Mouse (Mus musculus) retina, embryonic 14.5 days (tissue): ENCODE data around the gene Etfbkmt.
"Not testable (repeated sequence)": the region's sequence is repeated elsewhere in the genome, so short reads cannot be mapped to it uniquely, and the experiment has no call there.

Source experiments
- DNase-seq: peaks from one replicate; pipeline ENCODE4 v3.0.0-alpha.2; 2015; ENCODE audit warnings: low spot score

Etfbkmt gene

DNA sequence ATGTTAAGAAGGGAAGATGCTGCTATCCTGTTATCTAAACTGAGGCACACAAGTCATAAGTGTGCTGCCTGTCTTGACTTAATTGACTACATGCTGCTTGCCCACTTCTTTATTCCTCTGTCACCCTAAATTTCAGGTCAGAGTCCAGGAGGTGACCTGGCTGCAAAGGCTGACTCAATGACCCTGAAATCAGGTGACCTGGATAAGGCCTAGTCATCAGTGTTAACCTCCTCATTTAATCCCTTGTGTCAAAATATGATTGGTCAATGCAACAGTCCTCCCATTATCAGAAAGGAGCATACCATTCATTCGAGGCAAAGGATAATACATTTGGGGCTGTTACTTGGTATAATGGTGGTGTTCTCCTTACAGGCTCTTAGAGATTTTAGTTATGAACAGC is at the start of gene Etfbkmt:
Etfbkmt (plus strand) TSS at position 379 of the 400 bp plus-strand sequence.
- no peak for DNase-seq

DNA sequence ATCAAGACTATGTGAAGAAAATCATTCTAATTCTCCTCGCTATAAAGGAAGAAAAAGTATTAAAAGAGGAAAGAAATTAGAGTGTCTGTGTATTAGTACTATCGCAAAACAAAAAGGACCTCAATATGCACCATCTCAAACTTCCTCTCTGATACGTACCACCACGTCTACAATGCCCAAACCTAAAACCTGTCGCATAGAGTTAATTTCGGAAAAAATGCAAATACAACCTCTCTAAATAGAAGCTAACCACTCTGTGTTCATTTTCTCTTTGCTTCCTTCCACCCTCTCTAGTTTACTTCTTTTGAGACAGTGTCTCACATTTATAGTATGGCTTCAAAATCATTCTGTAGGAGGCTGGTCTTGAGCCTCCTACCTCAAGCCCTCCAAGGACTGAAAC is 47.2 kb upstream of the Etfbkmt start:
- no peak for DNase-seq

DNA sequence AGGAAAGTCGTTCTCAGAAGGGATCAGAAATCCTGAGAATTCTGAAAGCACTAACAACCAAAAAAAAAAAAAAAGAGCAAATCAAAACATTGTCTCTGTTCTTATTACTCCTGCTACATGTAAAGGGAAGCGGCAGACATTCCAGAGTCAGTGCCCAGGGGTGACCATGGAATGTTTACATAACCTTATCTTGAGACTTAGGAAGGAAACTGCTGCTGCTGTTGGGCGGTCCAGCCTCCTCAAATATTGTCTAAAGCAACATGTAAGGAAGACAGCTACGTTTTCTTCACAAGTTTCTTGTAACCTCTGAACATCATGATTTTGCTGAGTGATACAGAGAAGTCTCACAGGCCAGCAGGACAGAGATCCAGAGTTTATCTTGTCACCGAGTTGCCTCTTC is 46.2 kb upstream of the Etfbkmt start:
- DNase-seq: no peak

DNA sequence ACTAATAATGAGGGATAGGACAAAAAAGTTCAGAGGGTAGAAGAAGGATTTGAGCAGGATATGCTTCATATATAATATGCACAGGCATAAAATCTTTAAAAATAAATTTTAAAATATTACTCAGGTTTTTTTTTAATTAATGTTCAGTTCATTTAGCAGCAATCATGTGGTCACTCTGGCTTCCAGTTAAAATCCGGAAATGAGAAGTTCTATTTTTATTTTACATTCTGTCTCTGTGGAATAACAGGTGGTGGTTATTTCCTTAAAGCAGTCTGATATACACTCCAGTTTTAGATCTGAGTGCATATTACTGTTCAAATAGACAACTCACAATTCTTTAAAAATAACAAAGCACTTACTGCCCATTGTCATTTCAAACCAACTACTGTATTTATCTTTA is 45.1 kb upstream of the Etfbkmt start:
- DNase-seq: no peak

DNA sequence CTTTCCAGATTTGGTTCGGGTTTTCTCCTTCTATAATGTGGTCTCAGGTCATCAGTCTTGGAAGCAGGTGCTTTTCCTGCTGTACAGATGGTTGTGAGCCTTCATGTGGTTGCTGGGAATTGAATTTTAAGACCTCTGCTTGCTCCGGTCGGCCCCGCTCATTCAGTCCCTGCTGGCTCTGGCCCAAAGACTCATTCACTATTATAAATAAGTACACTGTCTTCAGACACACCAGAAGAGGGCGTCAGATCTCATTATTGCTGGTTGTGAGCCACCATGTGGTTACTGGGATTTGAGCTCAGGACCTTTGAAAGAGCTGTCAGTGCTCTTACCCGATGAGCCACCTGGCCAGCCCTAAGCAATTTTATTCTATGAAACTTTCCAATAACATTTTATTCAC is 44.3 kb upstream of the Etfbkmt start:
- no peak for DNase-seq

DNA sequence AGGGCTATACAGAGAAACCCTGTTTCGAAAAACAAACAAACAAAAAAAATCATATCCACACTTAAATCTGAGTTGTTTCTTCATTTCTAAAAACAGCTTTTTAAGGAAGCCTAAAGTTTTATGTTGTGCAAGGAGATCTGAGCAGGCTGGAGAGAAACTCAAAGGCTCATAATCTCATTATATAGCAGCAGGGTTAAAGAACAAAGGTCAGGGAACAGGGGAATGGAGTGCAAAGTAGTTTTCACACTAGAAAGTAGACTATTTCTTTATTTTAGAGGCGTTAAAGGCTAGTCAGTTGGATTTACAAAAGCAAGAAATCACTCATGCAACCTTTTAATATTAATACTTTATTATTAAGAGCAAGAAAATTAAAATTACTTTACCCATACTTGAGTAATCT is 43.4 kb upstream of the Etfbkmt start:
- no peak for DNase-seq

DNA sequence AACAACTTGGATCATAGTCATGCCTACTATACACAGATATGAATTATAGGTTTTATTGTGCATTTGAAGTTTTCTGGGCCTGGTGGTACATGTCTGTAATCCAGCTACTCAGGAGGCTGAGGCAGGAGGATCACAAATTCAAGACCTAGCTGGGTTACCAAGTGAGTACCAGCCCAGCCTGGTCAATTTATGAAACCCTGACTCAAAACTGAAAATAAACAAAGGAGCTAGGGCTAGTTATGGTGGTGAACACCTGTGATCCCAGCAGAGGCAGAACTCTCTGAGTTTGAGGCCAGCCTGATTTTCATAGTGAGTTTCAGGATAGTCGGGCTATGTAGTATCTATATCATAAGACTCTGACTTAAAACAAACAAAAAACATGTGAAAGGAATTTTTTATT is 42.4 kb upstream of the Etfbkmt start:
- DNase-seq: no peak

DNA sequence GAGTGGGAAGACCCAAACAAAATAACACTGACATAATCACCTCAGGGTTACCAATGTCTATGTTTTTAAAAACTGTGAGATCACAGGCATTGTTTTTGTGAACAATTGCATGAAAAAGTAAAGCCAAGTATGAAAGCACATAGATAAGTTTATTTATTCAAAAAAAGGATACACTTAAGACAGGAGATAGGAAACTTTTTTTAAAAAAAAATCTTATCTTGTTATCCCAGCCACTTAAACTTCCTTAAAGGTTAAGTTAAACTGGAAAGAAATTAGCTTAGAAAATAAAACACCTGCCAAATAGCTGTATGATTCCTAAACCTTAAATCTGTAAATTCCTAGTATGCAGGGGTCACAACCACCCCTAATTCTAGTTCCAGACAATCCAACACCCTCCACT is 40.7 kb upstream of the Etfbkmt start:
- DNase-seq: no peak

DNA sequence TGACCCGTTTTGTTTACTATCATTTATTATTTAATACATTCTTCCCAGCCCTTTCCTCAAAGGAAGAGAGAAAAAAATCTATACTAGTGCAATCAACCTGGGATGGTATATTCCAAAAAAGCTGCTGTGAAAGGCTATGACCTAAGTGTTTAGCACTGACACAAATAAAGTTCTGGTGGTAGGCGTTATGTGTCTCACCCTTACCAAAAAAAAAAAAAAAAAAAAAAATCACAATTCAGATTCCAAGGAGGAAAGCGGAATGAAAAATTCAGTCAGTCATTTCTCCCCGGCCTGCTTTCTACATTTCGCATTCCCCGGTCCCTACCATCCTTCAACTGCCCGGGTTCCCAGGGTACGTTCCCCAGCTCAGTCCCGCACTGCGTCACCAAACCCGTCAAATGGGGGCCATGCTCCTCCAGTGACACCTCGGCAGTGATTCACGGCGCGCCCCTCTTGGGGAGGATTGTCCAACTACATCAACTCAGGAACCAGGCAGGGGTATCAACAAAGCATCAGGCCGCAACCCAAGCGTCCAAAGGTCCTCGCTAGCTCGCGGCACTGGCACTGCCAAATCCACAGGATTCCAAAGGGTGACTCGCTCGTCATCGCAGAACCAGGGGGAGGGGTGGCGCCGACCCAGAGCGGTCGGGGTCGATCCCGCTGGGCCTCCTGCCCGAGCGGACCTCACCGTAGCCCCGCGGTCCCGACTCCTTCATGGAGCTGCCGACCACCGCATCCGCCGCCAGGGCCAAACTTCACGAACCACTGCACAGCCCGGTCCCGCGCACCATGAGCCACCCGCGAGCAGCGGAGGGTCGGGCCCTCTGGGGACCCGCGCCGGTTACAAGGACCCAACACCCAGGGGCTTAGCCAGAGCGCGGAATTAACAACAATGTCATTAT is 39.2 kb upstream of the Etfbkmt start:
- DNase-seq: peak; percentile 76

DNA sequence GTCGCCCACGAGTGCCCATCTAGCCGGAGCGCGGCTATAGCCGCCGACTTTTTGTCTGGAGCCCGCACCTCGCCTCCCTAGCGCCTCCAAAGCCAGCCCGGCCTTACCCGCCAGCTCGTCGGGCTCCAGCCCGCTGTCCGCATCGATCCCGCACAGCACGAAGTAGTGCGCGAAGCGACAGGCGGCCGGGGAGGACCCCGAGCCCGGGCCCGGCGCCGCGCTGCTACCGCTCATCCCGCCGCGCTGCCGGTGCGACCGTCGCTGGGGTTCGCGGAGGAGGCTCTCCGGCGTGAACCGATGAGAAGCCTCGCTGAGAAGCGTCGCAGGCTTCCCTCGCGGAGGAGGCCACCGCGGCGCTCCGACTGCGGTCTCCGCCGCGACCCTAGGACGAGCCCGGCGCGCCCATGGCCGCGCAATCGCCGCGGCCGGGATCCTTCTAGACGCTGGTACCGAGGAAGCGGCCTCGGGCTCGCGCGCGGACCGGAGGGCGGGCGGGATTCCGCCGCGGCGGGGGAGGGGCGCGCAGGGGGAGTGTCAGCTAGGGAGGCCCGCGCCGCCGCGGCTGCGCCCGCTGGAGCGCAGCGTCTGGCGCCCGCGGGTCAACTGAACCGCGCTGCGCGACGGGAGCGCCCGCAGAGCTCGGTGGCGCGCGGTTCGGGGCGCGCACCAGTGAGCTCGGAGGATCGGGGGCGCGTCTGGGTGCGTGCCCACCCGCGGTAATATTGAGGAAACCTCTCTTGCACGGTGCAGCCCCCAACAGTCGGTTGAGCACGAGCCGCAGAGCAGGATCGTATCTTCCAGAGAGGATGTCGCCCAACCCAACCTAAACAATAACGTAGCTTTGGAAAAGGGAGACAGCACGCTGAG is 38.3 kb upstream of the Etfbkmt start, which contains the start of gene Dennd5b:
Dennd5b (minus strand) TSS at position 605 of the 867 bp plus-strand sequence.
- peak; percentile 82 for DNase-seq

DNA sequence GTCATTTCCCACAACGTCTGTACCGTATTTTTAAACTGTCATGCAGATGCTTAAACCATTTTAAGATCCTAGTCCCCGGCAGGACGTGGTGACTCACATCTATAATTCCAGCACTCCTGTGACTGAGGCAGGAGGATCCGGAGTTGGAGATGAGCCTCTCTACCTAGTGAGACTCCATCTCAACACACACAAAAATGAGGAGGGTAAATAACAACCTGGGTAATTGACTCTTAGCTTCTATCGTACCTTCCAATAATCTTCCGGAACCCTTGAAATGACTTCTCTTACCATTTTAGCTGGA is 37.8 kb upstream of the Etfbkmt start:
- DNase-seq: no peak

DNA sequence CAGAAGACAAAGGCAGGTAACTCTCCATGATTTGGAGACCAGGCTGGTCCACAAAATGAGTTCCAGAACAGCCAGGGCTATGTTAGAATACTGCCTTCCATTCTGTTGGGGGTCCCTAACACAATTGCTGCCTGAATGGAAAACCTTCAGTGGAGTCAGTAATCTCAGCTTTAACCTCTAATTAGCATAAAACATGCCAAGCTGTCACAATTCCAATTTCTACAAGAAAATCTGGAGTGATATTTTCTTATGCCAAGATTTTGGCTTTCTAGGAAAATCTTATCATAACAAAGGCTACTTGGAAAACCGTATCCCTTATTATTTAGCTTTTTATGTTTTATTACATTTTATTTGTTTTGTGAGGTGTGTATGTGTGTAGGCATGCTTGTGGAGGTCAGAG is 36.2 kb upstream of the Etfbkmt start:
- no peak for DNase-seq

DNA sequence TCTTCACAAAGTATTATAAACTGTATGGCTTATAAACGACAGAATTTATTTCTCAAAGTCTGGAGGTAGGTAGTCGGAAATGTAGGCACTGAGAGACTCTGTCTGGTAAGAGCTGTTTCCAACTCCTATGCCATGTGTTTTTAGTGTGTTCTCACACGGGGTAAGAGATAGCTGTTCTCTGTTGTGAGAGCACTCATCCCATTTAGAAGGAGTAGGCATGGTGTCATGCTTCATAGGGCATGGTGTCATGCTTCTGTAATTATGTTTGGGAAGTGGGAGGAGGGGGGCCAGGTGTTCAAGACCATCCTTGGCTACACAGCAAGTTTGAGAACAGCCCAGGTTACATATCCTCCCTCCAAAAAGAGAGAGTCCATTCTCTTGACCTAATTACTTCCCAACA is 32.0 kb upstream of the Etfbkmt start:
- DNase-seq: no peak

DNA sequence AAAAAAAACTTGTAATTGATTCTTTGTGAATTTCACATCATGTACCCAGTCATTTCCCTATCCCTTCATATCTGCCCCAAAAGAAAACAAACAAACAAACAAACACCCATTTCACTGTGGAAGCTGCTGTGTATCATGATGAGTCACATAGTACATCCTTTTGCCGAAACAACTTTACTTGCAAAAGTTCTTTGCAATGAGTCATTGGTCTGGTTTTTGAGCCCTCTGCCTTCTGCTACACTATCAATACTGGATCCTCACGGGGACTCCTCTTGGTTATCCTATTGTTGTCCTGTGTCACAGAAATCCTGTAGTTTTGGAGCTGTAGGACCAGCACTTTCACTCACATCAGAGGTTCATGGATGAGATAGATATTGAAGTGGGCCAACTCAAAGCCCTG is 30.7 kb upstream of the Etfbkmt start:
- DNase-seq: no peak

DNA sequence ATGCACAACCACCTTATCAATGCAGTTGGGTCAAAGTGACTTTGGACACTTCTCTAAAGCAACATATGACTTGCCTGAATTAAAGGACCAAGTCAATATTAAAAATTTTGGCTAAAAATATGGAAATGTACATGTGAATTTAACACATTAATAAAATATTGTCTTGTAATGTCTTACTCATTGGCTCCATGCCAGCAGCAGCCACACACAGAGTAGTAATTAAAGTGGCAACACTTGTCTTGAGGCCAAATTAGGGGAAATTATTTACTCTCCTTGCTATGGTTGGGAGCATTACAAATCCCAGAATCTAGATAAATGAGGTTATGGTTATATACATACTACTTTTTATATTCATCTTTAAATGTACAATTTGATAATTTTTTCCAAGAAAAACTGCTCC is 22.7 kb upstream of the Etfbkmt start:
- DNase-seq: no peak

DNA sequence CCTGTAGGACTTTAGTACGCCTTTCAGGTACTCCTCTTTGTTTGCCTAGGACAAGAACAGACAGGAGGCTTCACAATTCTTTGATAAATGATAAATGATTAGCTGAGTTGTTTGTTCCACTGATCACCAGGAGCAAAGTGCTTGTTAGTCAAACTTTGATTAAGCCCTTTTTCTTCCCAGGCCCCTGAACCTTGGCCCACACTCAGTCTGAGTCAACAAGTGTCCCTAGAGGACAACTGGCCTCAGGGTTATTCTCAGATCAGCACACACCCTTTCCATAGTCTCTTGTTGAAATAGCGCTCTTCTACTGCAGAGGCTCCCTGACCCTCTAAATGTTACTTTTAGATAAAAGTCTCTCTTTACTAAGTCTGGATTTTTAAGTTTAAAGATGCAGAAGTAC is 20.7 kb upstream of the Etfbkmt start:
- no peak for DNase-seq

DNA sequence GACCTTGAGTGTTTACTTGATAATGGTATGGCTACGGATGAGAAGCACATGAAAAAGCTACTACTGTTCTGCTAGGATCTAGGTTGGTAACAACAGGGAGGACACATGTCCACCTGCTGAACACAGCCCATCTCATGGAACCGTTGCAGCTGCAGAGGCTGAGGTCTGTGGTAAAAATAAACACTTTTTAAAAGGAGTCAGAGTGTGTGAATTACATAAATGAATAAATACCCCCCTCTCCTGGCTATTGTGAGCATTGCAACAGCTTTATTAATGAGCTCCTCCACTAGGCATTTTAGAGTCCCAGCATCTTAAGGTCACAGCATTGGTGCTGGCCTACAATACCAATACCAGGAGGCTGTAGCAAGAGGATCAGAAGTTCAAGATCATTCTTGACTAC is 19.8 kb upstream of the Etfbkmt start:
- DNase-seq: peak; percentile 91

DNA sequence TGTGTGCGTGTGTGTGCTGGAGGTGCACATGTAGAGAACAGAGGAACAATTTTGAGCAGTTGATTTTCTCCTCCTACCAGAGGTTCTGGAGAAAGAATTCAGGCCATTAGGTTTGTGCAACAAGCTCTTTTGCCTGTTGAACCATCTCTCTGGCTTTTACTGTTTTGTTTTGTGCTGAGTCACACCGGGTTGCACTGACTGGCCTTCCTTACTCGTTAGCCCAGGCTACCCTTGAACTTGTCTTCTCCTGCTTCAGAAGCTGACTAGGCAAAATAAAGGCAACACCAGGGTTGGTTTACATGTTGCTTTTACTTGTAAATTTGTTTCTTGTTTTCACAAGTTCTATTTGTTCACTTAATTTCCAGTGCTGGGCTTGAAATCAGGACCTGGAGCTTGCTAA is 16.6 kb upstream of the Etfbkmt start:
- DNase-seq: no peak

DNA sequence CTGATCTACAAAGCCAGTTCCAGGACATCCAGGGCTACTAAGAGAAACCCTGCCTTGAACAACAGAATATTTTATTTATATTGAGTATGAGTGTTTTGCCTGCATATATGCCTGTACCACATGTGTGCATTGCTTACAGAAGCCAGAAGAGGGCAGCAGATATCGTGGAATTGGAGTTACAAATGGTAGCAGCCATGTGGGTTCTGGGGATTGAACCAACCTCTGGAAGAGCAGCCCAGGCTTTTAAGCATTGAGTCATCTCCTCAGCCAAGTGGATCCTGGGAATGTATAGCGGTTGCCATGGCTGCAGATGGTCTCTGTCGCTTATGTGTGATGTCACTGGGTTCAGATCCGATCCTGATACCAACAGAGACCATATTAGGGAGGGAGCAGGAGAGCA is 13.0 kb upstream of the Etfbkmt start:
- peak; percentile 57 for DNase-seq

DNA sequence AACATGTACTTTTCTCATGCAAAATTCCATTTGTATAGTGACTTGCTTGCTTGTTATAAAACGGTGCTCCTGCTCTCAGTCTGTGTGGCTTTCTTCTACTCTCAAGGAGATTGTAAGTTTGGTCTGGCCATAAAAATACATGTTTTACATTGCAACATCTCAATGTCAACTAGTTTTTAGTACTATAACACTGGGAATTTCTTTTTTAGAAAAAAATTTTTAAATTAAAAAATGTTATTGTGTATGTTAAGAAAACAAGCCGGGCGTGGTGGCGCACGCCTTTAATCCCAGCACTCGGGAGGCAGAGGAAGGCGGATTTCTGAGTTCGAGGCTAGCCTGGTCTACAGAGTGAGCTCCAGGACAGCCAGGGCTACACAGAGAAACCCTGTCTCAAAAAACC is 9.8 kb upstream of the Etfbkmt start, which contains the start of gene Gm10203:
Gm10203 (plus strand) TSS at position 301 of the 400 bp plus-strand sequence.
- not testable (repeated sequence) for DNase-seq

DNA sequence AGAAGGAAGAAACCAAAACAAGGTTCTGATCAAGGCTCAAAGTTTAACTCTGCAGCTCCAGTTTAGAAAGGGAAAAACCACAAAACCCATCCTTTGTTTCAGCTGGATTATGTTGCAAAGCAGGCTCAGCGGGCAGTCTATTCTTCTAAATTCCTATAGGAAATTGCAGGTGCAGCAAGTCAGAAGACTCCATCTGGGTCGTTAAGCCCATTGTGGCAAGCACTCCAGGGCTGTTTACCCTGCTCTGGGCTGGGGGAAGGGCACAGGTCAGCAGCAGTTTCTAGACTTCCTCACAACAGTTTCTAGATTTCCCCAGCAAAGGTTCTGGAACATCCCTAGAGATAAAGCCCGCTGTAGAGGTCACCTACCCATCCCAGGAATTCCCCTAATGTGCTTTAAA is 8.5 kb upstream of the Etfbkmt start:
- DNase-seq: no peak

DNA sequence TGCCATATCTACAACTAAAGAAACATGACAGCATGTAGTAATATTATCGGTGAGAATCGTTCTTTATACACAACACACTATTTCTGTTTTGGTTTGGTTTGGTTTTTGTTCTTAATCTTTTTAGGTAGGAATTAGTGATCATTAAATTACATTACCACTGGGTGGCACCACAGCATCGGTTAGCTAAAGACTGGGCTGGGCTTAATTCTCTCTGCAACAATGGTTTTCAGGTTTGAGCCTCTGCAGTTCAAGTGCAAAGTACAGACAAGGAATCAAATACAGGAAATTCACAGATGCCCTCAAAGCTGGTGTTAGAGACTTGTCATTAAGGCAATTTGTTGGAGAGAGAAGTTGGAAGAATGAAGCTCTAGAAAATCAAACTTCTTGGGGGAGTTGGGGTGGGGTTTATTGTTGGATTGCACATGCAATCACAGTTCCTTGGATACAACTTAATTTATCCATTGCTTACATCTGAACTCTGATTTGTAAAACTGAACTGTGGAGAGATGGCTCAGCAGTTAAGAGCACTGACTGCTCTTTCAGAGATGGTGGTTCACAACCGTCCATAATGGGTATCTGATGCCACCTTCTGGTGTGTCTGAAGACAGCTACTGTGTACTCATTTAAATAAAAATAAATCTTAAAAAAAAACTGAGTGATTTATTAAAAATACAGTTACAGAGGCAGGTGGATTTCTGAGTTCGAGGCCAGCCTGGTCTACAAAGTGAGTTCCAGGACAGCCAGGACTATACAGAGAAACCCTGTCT is 7.2 kb upstream of the Etfbkmt start:
- DNase-seq: peak; percentile 86
